Mouse (Mus musculus) stomach, embryonic 16.5 days (tissue): ENCODE data around the gene Slc30a7. TPM values are rescaled to one million over a fixed set of nuclear protein-coding genes. Genes with fewer than 3 reads are reported as not detected.

Experiments used
- ATAC-seq: fragments of 200-750 bp; cut with Nextera tagmentation; 2 replicates; pipeline ENCODE4 v1.8.0; 2017; ENCODE audit warnings: moderate number of reproducible peaks, moderate TSS enrichment; ENCODE audit not compliant: insufficient read depth, low FRiP score
- H3K27ac ChIP-seq: fragments of 300-500 bp; sonication (generic); 2 replicates; pipeline ENCODE4 v1.5.1; 2014; ENCODE audit warnings: low read length
- H3K27me3 ChIP-seq: fragments of 300-500 bp; sonication (generic); 2 replicates; pipeline ENCODE4 v1.6.1; 2014; ENCODE audit warnings: low read length, control low read depth, mixed read lengths; ENCODE audit not compliant: control insufficient read depth, insufficient read depth
- H3K36me3 ChIP-seq: fragments of 300-500 bp; sonication (generic); 2 replicates; pipeline ENCODE4 v1.6.1; 2014; ENCODE audit warnings: low read length; ENCODE audit not compliant: control insufficient read depth, insufficient read depth
- H3K4me1 ChIP-seq: fragments of 300-500 bp; sonication (generic); 2 replicates; pipeline ENCODE4 v1.6.1; 2014; ENCODE audit warnings: low read length, control low read depth, mixed read lengths; ENCODE audit not compliant: control insufficient read depth, insufficient read depth
- H3K4me2 ChIP-seq: fragments of 300-500 bp; sonication (generic); 2 replicates; pipeline ENCODE4 v1.6.1; 2014; ENCODE audit warnings: low read depth, low read length, mixed read lengths
- H3K4me3 ChIP-seq: fragments of 300-500 bp; sonication (generic); replicated peaks from 2 replicates; pipeline ENCODE4 v1.5.1; 2014; ENCODE audit warnings: mild to moderate bottlenecking, low read length
- H3K9ac ChIP-seq: fragments of 300-500 bp; sonication (generic); 2 replicates; pipeline ENCODE4 v1.6.1; 2014; ENCODE audit warnings: low read length
- H3K9me3 ChIP-seq: fragments of 300-500 bp; sonication (generic); replicated peaks from 2 replicates; pipeline ENCODE4 v1.6.1; 2016; ENCODE audit warnings: low read length, control low read depth; ENCODE audit not compliant: control insufficient read depth
- WGBS: fragments of 180-500 bp; shearing (Covaris S2); extraction: QIAGEN DNeasy Blood & Tissue Kit; methylation state at CpG from one replicate; pipeline ENCODE4 v1.1.7; 2014; 5-methylcytosine and 5-hydroxymethylcytosine counted together
- polyA plus RNA-seq: library from polyadenylated mRNA; unstranded; fragments of >200 nt; fragmentation: Nextera tagmentation; extraction: Ambion mirVana; gene quantifications from 2 replicates; pipeline ENCODE4 v1.2.1, GENCODE M21; 2015

Gene Slc30a7
- polyA plus RNA-seq, 1 experiment from 2014 or later = 43.1 TPM

- H3K9ac ChIP-seq = no peak overlapping the region
- 92% methylated on average over 10 of the region's 10 CpGs for WGBS
- H3K9me3 ChIP-seq = no peaks in the 10 kb centered on the region
- H3K27me3 ChIP-seq = no peaks in the 10 kb centered on the region
- no peak for ATAC-seq
- no peak overlapping the region for H3K4me2 ChIP-seq
- H3K27ac ChIP-seq = no peak overlapping the region
- H3K4me3 ChIP-seq = no peak overlapping the region
- peaks cover 11% of the 10 kb centered on the region; the same call in 1 of the 2 replicates for H3K36me3 ChIP-seq
- H3K4me1 ChIP-seq = no peaks in the 10 kb centered on the region
These were observed 32.2 kb downstream of the Slc30a7 start for GRCm38 (mm10) chr3:115974995-115975394.

- Histone ChIP-seq H3K4me2 (no peak overlapping the region), H3K4me3 (no peak overlapping the region), H3K27ac (no peak overlapping the region), H3K4me1 (no peaks in the 10 kb centered on the region), H3K36me3 (peaks cover 11% of the 10 kb centered on the region; the same call in 1 of the 2 replicates), H3K9ac (no peak overlapping the region), H3K27me3 (no peaks in the 10 kb centered on the region), H3K9me3 (no peaks in the 10 kb centered on the region)
- ATAC-seq = no peak
- 90% methylated on average over 6 of the region's 6 CpGs for whole genome bisulfite sequencing
These were observed 33.0 kb downstream of the Slc30a7 start for GRCm38 (mm10) chr3:115974228-115974627.

GRCm38 (mm10) chr3:115971891-115972646 is 35.1 kb downstream of the Slc30a7 start:
- no peaks in the 10 kb centered on the region for H3K4me1 ChIP-seq
- no peak overlapping the region for H3K4me2 ChIP-seq
- H3K27me3 ChIP-seq = no peaks in the 10 kb centered on the region
- no peaks in the 10 kb centered on the region for H3K9me3 ChIP-seq
- no peak overlapping the region for H3K27ac ChIP-seq
- WGBS = 93% methylated on average over 14 of the region's 14 CpGs
- H3K36me3 ChIP-seq = peaks cover 7% of the 10 kb centered on the region; the same call in 1 of the 2 replicates
- no peak overlapping the region for H3K4me3 ChIP-seq
- H3K9ac ChIP-seq = no peak overlapping the region
- ATAC-seq = no peak

- WGBS = 92% methylated on average over 20 of the region's 20 CpGs
- H3K27me3 ChIP-seq = no peaks in the 10 kb centered on the region
- H3K4me3 ChIP-seq = no peak overlapping the region
- no peak overlapping the region for H3K4me2 ChIP-seq
- H3K9me3 ChIP-seq = no peaks in the 10 kb centered on the region
- no peaks in the 10 kb centered on the region for H3K4me1 ChIP-seq
- no peak overlapping the region for H3K9ac ChIP-seq
- no peak for ATAC-seq
- H3K36me3 ChIP-seq = peaks cover 7% of the 10 kb centered on the region; the same call in 1 of the 2 replicates
- no peak overlapping the region for H3K27ac ChIP-seq
These were observed 36.0 kb downstream of the Slc30a7 start for GRCm38 (mm10) chr3:115971045-115971785.

- Histone ChIP-seq H3K9me3 (no peaks in the 10 kb centered on the region), H3K9ac (no peak overlapping the region), H3K4me2 (no peak overlapping the region), H3K27ac (no peak overlapping the region), H3K27me3 (no peaks in the 10 kb centered on the region), H3K4me1 (no peaks in the 10 kb centered on the region), H3K4me3 (no peak overlapping the region), H3K36me3 (0 out of 2 replicates have a peak, but pooled peaks cover 2% of the 10 kb centered on the region)
- 84% methylated on average over 10 of the region's 10 CpGs for WGBS
- 0 out of 2 replicates have a peak, but pooled peaks have one; percentile 66 for ATAC-seq
These were observed 38.3 kb downstream of the Slc30a7 start for GRCm38 (mm10) chr3:115968745-115969530.

GRCm38 (mm10) chr3:115964071-115964470 is 43.1 kb downstream of the Slc30a7 start:
- no peak for ATAC-seq
- H3K4me3 ChIP-seq = no peak overlapping the region
- WGBS = 88% methylated on average over 5 of the region's 5 CpGs
- H3K4me2 ChIP-seq = no peak overlapping the region
- no peaks in the 10 kb centered on the region for H3K4me1 ChIP-seq
- no peaks in the 10 kb centered on the region for H3K9me3 ChIP-seq
- H3K27ac ChIP-seq = no peak overlapping the region
- H3K9ac ChIP-seq = no peak overlapping the region
- no peaks in the 10 kb centered on the region; the same call in 1 of the 2 replicates for H3K36me3 ChIP-seq
- no peaks in the 10 kb centered on the region for H3K27me3 ChIP-seq

- WGBS = 93% methylated on average over 1 of the region's 1 CpGs
- H3K27ac ChIP-seq = no peak overlapping the region
- no peak overlapping the region for H3K4me3 ChIP-seq
- H3K4me1 ChIP-seq = no peaks in the 10 kb centered on the region
- H3K9ac ChIP-seq = no peak overlapping the region
- no peaks in the 10 kb centered on the region for H3K27me3 ChIP-seq
- H3K9me3 ChIP-seq = no peaks in the 10 kb centered on the region
- peaks cover 2% of the 10 kb centered on the region for H3K36me3 ChIP-seq
- no peak for ATAC-seq
- no peak overlapping the region for H3K4me2 ChIP-seq
These were observed 43.6 kb downstream of the Slc30a7 start for GRCm38 (mm10) chr3:115963597-115963996.

- Histone ChIP-seq H3K36me3 (peaks cover 5% of the 10 kb centered on the region), H3K9me3 (no peaks in the 10 kb centered on the region), H3K9ac (no peak overlapping the region), H3K27ac (no peak overlapping the region), H3K4me1 (no peaks in the 10 kb centered on the region), H3K4me2 (no peak overlapping the region), H3K4me3 (no peak overlapping the region), H3K27me3 (no peaks in the 10 kb centered on the region)
- WGBS = 78% methylated on average over 4 of the region's 4 CpGs
- no peak for ATAC-seq
These were observed 45.2 kb downstream of the Slc30a7 start for GRCm38 (mm10) chr3:115962028-115962415.
